Mouse (Mus musculus): ENCODE results near the gene Rmdn2. TPM values are rescaled to one million over a fixed set of nuclear protein-coding genes. Genes with fewer than 3 reads are reported as not detected.

Gene Rmdn2
- total and polyA plus RNA-seq, 2 experiments from 2014 or later = 9.4 to 12.0 TPM

DNA sequence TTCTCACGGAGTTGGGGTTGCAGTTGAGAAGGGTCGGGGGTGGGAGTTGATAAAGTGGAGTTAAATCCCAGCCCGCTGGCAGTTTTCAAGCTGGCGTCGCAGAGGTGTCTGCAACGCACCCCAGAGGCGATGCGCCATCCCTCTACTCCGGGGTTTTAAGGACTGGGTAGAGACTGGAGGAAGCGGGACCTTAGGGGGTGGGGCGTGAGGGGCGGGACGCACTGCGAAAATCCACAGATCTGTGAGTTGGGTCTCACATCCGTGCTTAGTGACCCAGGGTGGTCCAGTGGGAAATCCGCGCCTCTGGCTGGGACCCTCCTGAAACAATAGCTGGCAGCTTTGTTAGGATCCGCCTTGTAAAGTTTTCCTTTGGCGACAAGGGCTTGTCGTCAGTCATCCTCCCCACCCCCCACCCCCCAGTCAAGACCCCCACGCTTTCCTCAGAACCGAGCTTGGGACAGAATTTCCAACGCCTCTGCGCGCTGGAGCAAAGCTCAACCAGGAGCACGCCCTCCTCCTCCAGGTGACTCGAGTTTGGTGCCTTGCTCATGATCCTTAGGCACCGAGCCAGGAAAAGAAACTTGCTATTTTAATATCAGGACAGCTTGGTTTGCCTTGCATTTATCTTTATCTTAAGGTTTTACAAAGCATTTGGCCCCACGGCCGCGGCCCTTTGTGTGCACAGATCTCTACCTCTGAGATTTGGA is 103.4 kb downstream of the Rmdn2 start, which contains the start of gene Cyp1b1:
TSS of gene Cyp1b1 (minus strand) at position 131 of the 707 bp plus-strand sequence.
- H3K27ac ChIP-seq (ENCODE audit: low read depth, low read length) = no peak within 1 kb of the TSS
- WGBS = 2% methylated on average over 31 of the region's 31 CpGs
- ATAC-seq (0 out of 2 replicates have a peak, but pooled peaks have one; percentile 15), DNase-seq (no peak)
- TF ChIP-seq CTCF (IDR thresholded peaks at IDR 0.05; ENCODE audit: low read depth) = no peak
- peaks cover 37% of the 10 kb centered on the region for H3K27me3 ChIP-seq (ENCODE audit: insufficient read depth, low read length)
- peak within 1 kb of the TSS; percentile 93 for H3K4me2 ChIP-seq (ENCODE audit: low read depth)
- peaks cover 9% of the 10 kb centered on the region; the same call in 1 of the 2 replicates for H3K4me1 ChIP-seq (ENCODE audit: insufficient read depth)
- peak within 1 kb of the TSS; percentile 37 for H3K9ac ChIP-seq
- no peaks in the 10 kb centered on the region for H3K9me3 ChIP-seq (ENCODE audit: low read length)
- H3K36me3 ChIP-seq (ENCODE audit: insufficient read depth) = no peaks in the 10 kb centered on the region
- H3K4me3 ChIP-seq (ENCODE audit: low read depth, low read length) = peak within 1 kb of the TSS; percentile 44

- no peaks in the 10 kb centered on the region for H3K36me3 ChIP-seq (ENCODE audit: insufficient read depth)
- H3K9ac ChIP-seq = peak overlapping the region; percentile 37
- peak overlapping the region; percentile 44 for H3K4me3 ChIP-seq (ENCODE audit: low read depth, low read length)
- no peaks in the 10 kb centered on the region for H3K9me3 ChIP-seq (ENCODE audit: low read length)
- WGBS = under 1% methylated on average over 42 of the region's 42 CpGs
- H3K27ac ChIP-seq (ENCODE audit: low read depth, low read length) = no peak overlapping the region
- DNase-seq (peak; percentile 91), ATAC-seq (peak; percentile 88)
- peak overlapping the region; percentile 93 for H3K4me2 ChIP-seq (ENCODE audit: low read depth)
- peak; percentile 88 for TF ChIP-seq CTCF (IDR thresholded peaks at IDR 0.05; ENCODE audit: low read depth)
- peaks cover 9% of the 10 kb centered on the region; the same call in 1 of the 2 replicates for H3K4me1 ChIP-seq (ENCODE audit: insufficient read depth)
- peaks cover 34% of the 10 kb centered on the region for H3K27me3 ChIP-seq (ENCODE audit: insufficient read depth, low read length)
Measured at GRCm38 (mm10) chr17:79715649-79716143, 104.0 kb downstream of the Rmdn2 start.

GRCm38 (mm10) chr17:79720681-79721080 is 109.0 kb downstream of the Rmdn2 start:
- H3K4me3 ChIP-seq (ENCODE audit: low read depth, low read length) = no peak overlapping the region
- no peaks in the 10 kb centered on the region for H3K9me3 ChIP-seq (ENCODE audit: low read length)
- no peak for DNase-seq
- H3K4me2 ChIP-seq (ENCODE audit: low read depth) = no peak overlapping the region
- ATAC-seq = no peak
- H3K27me3 ChIP-seq (ENCODE audit: insufficient read depth, low read length) = no peaks in the 10 kb centered on the region
- H3K36me3 ChIP-seq (ENCODE audit: insufficient read depth) = no peaks in the 10 kb centered on the region
- no peak overlapping the region for H3K27ac ChIP-seq (ENCODE audit: low read depth, low read length)
- no peak for TF ChIP-seq CTCF (IDR thresholded peaks at IDR 0.05; ENCODE audit: low read depth)
- H3K9ac ChIP-seq = no peak overlapping the region
- H3K4me1 ChIP-seq (ENCODE audit: insufficient read depth) = no peaks in the 10 kb centered on the region
- WGBS = 77% methylated on average over 7 of the region's 7 CpGs

DNA sequence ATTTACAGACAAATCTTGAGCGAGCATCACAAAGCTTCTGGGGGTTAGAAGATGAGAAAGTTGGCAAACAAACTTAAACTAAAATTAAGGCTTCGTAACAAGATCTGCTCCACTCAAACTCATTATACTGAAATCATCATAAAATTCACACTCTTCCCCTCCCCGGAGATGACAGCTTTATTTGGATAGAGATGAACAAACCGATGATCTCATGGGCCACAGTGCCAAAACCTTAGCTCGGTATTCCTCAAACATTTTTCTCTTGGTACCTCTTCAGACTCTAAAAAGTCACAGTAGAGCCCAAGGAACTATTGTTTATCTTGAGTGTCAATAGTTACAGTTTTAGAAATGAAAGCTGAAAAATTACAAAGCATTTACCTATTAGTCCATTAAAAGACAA is 115.0 kb downstream of the Rmdn2 start:
- Histone ChIP-seq H3K27ac (ENCODE audit: low read depth, low read length) (no peak overlapping the region), H3K27me3 (ENCODE audit: insufficient read depth, low read length) (no peaks in the 10 kb centered on the region), H3K4me2 (ENCODE audit: low read depth) (no peak overlapping the region), H3K4me3 (ENCODE audit: low read depth, low read length) (no peak overlapping the region), H3K36me3 (ENCODE audit: insufficient read depth) (no peaks in the 10 kb centered on the region), H3K4me1 (ENCODE audit: insufficient read depth) (no peaks in the 10 kb centered on the region), H3K9me3 (ENCODE audit: low read length) (no peaks in the 10 kb centered on the region), H3K9ac (no peak overlapping the region)
- DNase-seq = no peak
- no peak for TF ChIP-seq CTCF (IDR thresholded peaks at IDR 0.05; ENCODE audit: low read depth)
- WGBS = 72% methylated on average over 5 of the region's 5 CpGs
- no peak for ATAC-seq

GRCm38 (mm10) chr17:79728053-79728584 is 116.5 kb downstream of the Rmdn2 start:
- TF ChIP-seq CTCF (IDR thresholded peaks at IDR 0.05; ENCODE audit: low read depth) = no peak
- H3K27me3 ChIP-seq (ENCODE audit: insufficient read depth, low read length) = no peaks in the 10 kb centered on the region
- H3K4me3 ChIP-seq (ENCODE audit: low read depth, low read length) = no peak overlapping the region
- no peaks in the 10 kb centered on the region for H3K9me3 ChIP-seq (ENCODE audit: low read length)
- no peaks in the 10 kb centered on the region for H3K36me3 ChIP-seq (ENCODE audit: insufficient read depth)
- DNase-seq (no peak), ATAC-seq (no peak)
- H3K4me1 ChIP-seq (ENCODE audit: insufficient read depth) = 0 out of 2 replicates have a peak, but pooled peaks cover 4% of the 10 kb centered on the region
- H3K27ac ChIP-seq (ENCODE audit: low read depth, low read length) = no peak overlapping the region
- 36% methylated on average over 14 of the region's 14 CpGs for WGBS
- peak overlapping the region; percentile 15; the same call in 1 of the 2 replicates for H3K4me2 ChIP-seq (ENCODE audit: low read depth)
- H3K9ac ChIP-seq = no peak overlapping the region

DNA sequence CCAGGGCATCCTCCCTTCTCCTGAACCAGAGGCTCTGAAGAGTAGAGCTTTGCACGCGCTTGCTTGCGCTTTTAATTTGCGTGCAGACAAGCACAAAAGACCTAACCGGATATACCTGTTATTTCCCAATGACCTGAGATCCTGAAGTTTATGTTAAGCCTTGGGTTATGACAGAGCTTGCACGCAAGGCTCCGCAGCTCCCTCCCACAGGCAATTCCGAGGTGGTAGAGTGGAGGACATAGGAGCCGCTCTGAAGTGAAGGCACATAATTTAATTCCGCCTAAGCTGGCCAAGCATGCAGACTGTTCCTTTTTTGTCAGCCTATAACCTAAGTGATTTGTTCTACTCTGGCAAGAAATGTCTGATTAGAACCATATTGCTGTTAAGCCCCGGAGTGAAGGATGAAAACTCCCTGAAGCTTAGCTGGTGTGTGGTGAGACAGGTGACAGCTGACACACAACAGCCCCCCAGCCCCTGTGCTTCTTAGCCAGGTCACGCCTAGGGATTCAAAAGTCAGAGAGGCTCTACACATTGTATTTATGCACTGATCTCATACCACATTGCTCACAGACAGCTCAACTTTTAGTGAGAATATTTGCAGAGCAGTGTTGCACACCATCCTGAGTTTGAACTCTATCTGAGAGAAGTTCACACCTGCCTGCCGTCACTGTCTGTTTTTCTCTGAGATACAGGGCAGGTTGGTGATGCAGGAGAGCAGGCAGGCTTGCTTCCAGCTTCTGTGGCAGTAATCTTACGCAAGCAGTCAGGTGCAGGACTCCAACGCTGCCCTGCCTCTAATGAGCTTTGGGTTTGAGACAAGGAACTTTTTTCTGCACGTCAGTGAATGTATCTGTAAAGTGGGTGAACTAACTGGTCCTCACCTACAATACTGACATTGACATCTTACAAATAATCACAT is 117.2 kb downstream of the Rmdn2 start:
- Histone ChIP-seq H3K9me3 (ENCODE audit: low read length) (no peaks in the 10 kb centered on the region), H3K27me3 (ENCODE audit: insufficient read depth, low read length) (no peaks in the 10 kb centered on the region), H3K36me3 (ENCODE audit: insufficient read depth) (no peaks in the 10 kb centered on the region), H3K4me3 (ENCODE audit: low read depth, low read length) (no peak overlapping the region), H3K9ac (no peak overlapping the region), H3K4me2 (ENCODE audit: low read depth) (peak overlapping the region; percentile 15; the same call in 1 of the 2 replicates), H3K27ac (ENCODE audit: low read depth, low read length) (no peak overlapping the region), H3K4me1 (ENCODE audit: insufficient read depth) (0 out of 2 replicates have a peak, but pooled peaks cover 4% of the 10 kb centered on the region)
- DNase-seq (no peak), ATAC-seq (no peak)
- 39% methylated on average over 16 of the region's 16 CpGs for WGBS
- TF ChIP-seq CTCF (IDR thresholded peaks at IDR 0.05; ENCODE audit: low read depth) = no peak
